Mouse (Mus musculus) lung, adult 2 months (tissue): Measurements from ENCODE around the gene Simc1.

Experiments used
- CTCF ChIP-seq: fragments of 200-500 bp; IDR thresholded peaks from 2 replicates; pipeline ENCODE4 v1.5.1; 2011; ENCODE audit warnings: mild to moderate bottlenecking, low read length, control low read depth; ENCODE audit not compliant: insufficient read depth
- POLR2A ChIP-seq: fragments of 200-500 bp; IDR thresholded peaks from 2 replicates; pipeline ENCODE4 v1.6.1; 2011; ENCODE audit warnings: low read depth, mild to moderate bottlenecking, control low read depth, low read length, borderline replicate concordance; ENCODE audit errors: extremely low read depth

GRCm38 (mm10) chr13:54565201-54565581 lies 61.6 kb downstream of the Simc1 start, which contains the start of gene 4833439L19Rik:
- TF ChIP-seq CTCF, result no peak
- TF ChIP-seq POLR2A, result peak; percentile 92
